Mouse (Mus musculus): ENCODE results near the gene Rcbtb2.

The Rcbtb2 gene

GRCm38 (mm10) chr14:73209262-73209661 lies 86.4 kb downstream of the Rcbtb2 start:
- no peak for DNase-seq (ENCODE audit: low spot score)

DNA sequence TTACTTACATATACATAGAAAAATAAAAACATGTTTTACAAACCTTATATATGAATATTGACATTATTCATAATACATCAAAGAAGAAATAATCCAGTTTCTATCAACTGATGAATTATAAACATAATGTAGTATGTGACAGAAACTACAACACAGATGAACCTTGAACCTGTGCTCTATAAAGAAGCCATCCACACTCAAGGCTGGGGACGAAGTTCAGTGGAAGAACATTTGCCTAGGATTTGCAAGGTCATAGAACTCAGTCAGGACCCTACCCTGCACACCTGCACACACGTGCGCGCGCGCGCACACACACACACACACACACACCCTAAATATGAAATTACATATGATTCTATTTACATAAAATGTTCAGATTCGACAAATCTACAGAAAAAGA lies 87.4 kb downstream of the Rcbtb2 start:
- no peak for DNase-seq (ENCODE audit: low spot score)

- no peak for DNase-seq (ENCODE audit: low spot score)
These were observed 88.6 kb downstream of the Rcbtb2 start for GRCm38 (mm10) chr14:73211477-73211876.

DNA sequence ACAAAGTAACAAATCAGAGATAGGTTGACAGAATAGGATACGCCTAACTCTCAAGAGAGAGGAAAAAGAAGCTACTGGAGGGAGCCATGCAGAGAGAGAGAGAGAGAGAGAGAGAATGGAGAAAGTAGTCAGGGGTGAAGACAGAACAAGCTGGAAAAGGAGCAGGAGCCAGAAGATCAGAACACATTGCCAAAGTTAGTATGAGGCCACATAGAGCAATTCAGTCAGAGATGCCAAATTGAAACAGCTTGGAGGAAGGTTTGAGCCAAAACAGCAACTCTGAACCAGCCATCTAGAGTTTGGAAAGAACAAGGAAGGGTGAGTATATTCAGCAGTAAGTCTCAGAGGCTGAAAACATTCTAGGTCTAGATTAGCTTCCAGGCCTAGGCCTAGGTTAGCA lies 94.2 kb downstream of the Rcbtb2 start:
- DNase-seq (ENCODE audit: low spot score), result no peak

- DNase-seq (ENCODE audit: low spot score), result no peak
These were observed 99.6 kb downstream of the Rcbtb2 start for GRCm38 (mm10) chr14:73222316-73222970.

- DNase-seq (ENCODE audit: low spot score), result no peak
These were observed 103.5 kb downstream of the Rcbtb2 start for GRCm38 (mm10) chr14:73226346-73226745.

GRCm38 (mm10) chr14:73226849-73227248 lies 104.0 kb downstream of the Rcbtb2 start:
- DNase-seq (ENCODE audit: low spot score), result no peak

GRCm38 (mm10) chr14:73231286-73231982 lies 108.6 kb downstream of the Rcbtb2 start:
- DNase-seq (ENCODE audit: low spot score), result no peak

GRCm38 (mm10) chr14:73234468-73235031 lies 111.7 kb downstream of the Rcbtb2 start:
- no peak for DNase-seq (ENCODE audit: low spot score)

DNA sequence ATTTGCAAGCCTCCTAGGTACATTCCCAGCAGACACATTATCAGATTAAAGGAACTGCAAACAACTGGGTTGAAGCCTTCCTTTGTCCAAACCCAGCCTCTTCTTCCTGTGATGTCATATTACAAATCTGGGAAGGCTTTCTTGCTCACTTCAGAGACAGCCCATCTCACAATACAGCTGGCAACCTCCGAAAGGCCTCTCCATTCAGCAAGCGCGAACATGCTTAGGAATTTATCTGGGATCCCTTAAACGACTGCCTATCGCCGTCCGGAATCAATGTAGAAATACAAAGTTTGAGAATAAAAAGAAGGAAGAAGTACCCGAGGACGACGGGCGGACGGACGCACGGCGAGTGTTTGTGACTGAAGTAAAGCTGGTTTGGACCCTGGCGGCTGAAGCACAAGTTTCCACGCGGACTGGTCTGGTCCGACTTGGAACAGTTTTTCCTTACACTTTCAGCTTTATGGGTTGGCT lies 115.0 kb downstream of the Rcbtb2 start, which contains the start of gene Lpar6:
Gene Lpar6 (plus strand): TSS at position 48 of the 474 bp plus-strand sequence.
- peak; percentile 53 for DNase-seq (ENCODE audit: low spot score)

GRCm38 (mm10) chr14:73238498-73239250 lies 115.8 kb downstream of the Rcbtb2 start:
- DNase-seq (ENCODE audit: low spot score), result peak; percentile 33

- DNase-seq (ENCODE audit: low spot score), result no peak
These were observed 116.5 kb downstream of the Rcbtb2 start for GRCm38 (mm10) chr14:73239291-73239690.

- DNase-seq (ENCODE audit: low spot score), result no peak
These were observed 117.0 kb downstream of the Rcbtb2 start for GRCm38 (mm10) chr14:73239857-73240256.

GRCm38 (mm10) chr14:73244061-73244597 lies 121.3 kb downstream of the Rcbtb2 start:
- no peak for DNase-seq (ENCODE audit: low spot score)

DNA sequence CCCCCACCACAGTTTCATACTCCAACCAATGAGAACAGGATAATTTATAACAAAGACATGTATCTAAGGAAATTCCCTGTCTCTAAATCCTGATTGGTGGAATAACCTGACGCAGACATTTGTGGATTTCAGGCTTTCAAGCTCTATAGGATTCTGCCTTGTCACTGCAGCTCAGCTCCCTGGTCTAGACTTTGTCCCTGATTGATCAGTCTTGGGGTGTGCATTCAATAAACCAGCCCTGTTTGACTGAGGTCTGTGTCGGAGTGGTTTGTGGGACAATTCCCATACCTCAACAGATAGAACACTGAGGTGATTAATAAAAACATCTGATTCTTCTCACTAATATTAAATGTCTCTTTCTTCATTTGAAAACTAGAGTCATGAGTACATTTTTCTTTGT lies 127.2 kb downstream of the Rcbtb2 start:
- DNase-seq (ENCODE audit: low spot score), result no peak

DNA sequence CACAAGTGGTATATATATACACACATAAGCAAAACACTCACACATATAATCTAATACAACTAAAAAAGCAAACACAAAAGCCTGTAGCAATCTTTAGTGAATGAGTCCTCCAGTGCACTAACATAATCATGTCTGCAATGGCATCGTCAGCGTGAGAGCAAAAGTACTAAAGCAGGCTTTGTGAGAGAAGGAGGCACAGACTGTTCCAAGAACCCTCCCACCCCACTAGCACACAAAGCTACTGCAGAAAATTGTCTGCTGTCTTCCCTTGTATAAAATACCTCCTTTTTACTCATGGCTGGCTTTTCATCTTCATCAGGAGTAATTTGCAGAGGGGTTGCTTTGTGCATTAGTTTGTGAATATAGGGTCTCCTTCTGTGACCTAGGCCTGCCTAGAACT lies 129.4 kb downstream of the Rcbtb2 start:
- DNase-seq (ENCODE audit: low spot score), result no peak

GRCm38 (mm10) chr14:73253453-73254251 lies 130.8 kb downstream of the Rcbtb2 start:
- no peak for DNase-seq (ENCODE audit: low spot score)

GRCm38 (mm10) chr14:73254412-73254811 lies 131.6 kb downstream of the Rcbtb2 start:
- no peak for DNase-seq (ENCODE audit: low spot score)

GRCm38 (mm10) chr14:73255426-73255970 lies 132.7 kb downstream of the Rcbtb2 start:
- no peak for DNase-seq (ENCODE audit: low spot score)

- DNase-seq (ENCODE audit: low spot score), result no peak
These were observed 134.5 kb downstream of the Rcbtb2 start for GRCm38 (mm10) chr14:73257348-73257747.
